Mouse (Mus musculus) heart, postnatal 0 days (tissue): ENCODE measurements around the gene Dennd1a. TPM values are rescaled to one million over a fixed set of nuclear protein-coding genes. Genes with fewer than 3 reads are reported as not detected.

Experiments used
- ATAC-seq: fragments of 200-750 bp; cut with Nextera tagmentation; 2 replicates; pipeline ENCODE4 v1.8.0; 2017; ENCODE audit warnings: low read depth, moderate number of reproducible peaks, moderate library complexity; ENCODE audit not compliant: insufficient read depth
- DNase-seq: peaks from one replicate; pipeline ENCODE4 v3.0.0-alpha.2; 2016; ENCODE audit warnings: low spot score
- H3K27ac ChIP-seq: fragments of 300-500 bp; sonication (generic); 2 replicates; pipeline ENCODE4 v1.5.1; 2014; ENCODE audit warnings: low read depth, mild to moderate bottlenecking
- H3K27me3 ChIP-seq: fragments of 300-500 bp; sonication (generic); 2 replicates; pipeline ENCODE4 v1.6.1; 2014; ENCODE audit warnings: low read length, mixed read lengths; ENCODE audit not compliant: control insufficient read depth, insufficient read depth
- H3K36me3 ChIP-seq: fragments of 300-500 bp; sonication (generic); replicated peaks from 2 replicates; pipeline ENCODE4 v1.6.1; 2014; ENCODE audit warnings: low read length, mixed read lengths; ENCODE audit not compliant: control insufficient read depth, insufficient read depth
- H3K4me1 ChIP-seq: fragments of 300-500 bp; sonication (generic); 2 replicates; pipeline ENCODE4 v1.6.1; 2014; ENCODE audit warnings: antibody characterized with exemption; ENCODE audit not compliant: control insufficient read depth, insufficient read depth
- H3K4me2 ChIP-seq: fragments of 300-500 bp; sonication (generic); 2 replicates; pipeline ENCODE4 v1.6.1; 2014; ENCODE audit warnings: low read depth, mild to moderate bottlenecking, low read length, moderate library complexity
- H3K4me3 ChIP-seq: fragments of 300-500 bp; sonication (generic); 2 replicates; pipeline ENCODE4 v1.5.1; 2014; ENCODE audit warnings: low read depth, low read length
- H3K9ac ChIP-seq: fragments of 300-500 bp; sonication (generic); replicated peaks from 2 replicates; pipeline ENCODE4 v1.6.1; 2014; ENCODE audit warnings: low read depth, low read length, mixed read lengths
- H3K9me3 ChIP-seq: fragments of 300-500 bp; sonication (generic); replicated peaks from 2 replicates; pipeline ENCODE4 v1.6.1; 2016; ENCODE audit warnings: low read length; ENCODE audit not compliant: control insufficient read depth
- CTCF ChIP-seq: IDR thresholded peaks from 2 replicates; pipeline ENCODE4 v1.5.1; 2016; ENCODE audit warnings: antibody characterized with exemption, control low read depth, low read depth
- EP300 ChIP-seq: IDR thresholded peaks from 2 replicates; pipeline ENCODE4 v1.6.1; 2016; ENCODE audit warnings: antibody characterized with exemption, low read depth
- WGBS: fragments of 180-500 bp; shearing (Covaris S2); extraction: QIAGEN DNeasy Blood & Tissue Kit; methylation state at CpG from one replicate; pipeline ENCODE4 v1.1.7; 2014; 5-methylcytosine and 5-hydroxymethylcytosine counted together
- polyA plus RNA-seq: library from polyadenylated mRNA; unstranded; fragments of >200 nt; fragmentation: Nextera tagmentation; extraction: Ambion mirVana; gene quantifications from 2 replicates; pipeline ENCODE4 v1.2.1, GENCODE M21; 2015
- total RNA-seq: library from RNA; depleted of rRNA; stranded (reverse); fragments of >200 nt; gene quantifications from 2 replicates; pipeline ENCODE4 v1.2.3, GENCODE M21; 2014; ENCODE audit warnings: low replicate concordance

The Dennd1a gene
- total and polyA plus RNA-seq, 2 experiments from 2014 or later: 5.7 to 15.8 TPM

DNA sequence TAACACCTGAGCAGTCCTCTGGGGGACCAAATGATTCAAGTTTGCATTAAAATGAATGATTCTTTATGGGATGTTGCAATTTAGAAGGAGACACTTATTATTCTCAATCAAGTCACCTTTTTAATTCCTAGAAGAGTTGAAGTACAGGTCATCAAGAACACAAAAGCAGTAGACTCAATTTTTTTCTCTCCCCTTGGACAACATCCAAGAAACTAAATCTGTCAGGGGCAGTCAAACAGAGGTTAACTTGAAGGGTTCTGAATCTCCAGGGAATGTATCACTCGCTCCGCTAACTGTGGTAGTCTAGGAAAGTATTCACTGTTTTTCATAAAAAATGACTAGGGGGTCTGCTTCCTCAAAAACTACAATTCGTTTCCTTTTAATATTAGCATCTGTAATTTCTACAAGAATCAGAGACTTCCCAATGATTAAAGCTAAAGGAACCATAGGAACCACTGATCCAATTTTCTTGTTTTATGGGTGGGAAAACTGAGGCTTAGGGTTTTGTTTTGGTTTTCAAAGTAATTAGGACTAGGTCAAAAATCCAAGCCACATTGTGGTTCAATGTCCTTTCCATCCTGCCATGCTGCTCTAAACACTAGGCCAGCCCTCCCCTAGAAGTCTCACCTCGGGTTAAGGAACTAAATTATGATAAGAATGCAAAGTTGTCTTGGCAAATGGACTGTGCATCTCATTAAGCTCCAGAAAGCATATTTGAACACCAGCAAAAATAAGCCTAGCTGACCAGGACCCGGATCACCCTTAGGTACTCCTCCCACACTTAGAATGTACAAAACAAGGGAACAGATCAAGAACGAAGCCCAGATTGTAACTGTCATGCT is 157.0 kb downstream of the Dennd1a start:
- Histone ChIP-seq H3K4me2 (no peak overlapping the region), H3K4me3 (no peak overlapping the region), H3K27ac (no peak overlapping the region), H3K36me3 (no peaks in the 10 kb centered on the region), H3K9me3 (no peaks in the 10 kb centered on the region), H3K27me3 (no peaks in the 10 kb centered on the region), H3K4me1 (peaks cover 26% of the 10 kb centered on the region), H3K9ac (no peak overlapping the region)
- TF ChIP-seq CTCF (no peak), EP300 (no peak)
- 47% methylated on average over 6 of the region's 6 CpGs for WGBS
- no peak for DNase-seq
- ATAC-seq: no peak

DNA sequence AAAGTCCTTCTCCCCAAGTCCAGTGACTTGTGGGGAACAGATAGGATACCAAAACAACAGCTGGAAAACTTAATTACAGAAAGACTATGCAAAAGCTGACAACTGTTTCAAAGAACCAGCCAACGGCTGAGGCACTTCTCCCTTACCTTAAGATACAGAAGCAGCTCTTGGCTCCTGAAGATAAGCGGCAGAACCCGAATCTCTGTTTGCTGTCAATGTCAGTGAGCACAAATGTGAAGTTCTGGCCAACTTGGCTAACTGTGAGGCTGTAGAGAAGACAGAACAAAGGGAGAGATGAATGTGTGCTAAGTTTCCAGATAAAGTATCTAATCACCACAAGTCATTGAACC is 160.8 kb downstream of the Dennd1a start:
- Histone ChIP-seq H3K4me2 (no peak overlapping the region), H3K27ac (no peak overlapping the region)
- 13% methylated on average over 3 of the region's 3 CpGs for WGBS

DNA sequence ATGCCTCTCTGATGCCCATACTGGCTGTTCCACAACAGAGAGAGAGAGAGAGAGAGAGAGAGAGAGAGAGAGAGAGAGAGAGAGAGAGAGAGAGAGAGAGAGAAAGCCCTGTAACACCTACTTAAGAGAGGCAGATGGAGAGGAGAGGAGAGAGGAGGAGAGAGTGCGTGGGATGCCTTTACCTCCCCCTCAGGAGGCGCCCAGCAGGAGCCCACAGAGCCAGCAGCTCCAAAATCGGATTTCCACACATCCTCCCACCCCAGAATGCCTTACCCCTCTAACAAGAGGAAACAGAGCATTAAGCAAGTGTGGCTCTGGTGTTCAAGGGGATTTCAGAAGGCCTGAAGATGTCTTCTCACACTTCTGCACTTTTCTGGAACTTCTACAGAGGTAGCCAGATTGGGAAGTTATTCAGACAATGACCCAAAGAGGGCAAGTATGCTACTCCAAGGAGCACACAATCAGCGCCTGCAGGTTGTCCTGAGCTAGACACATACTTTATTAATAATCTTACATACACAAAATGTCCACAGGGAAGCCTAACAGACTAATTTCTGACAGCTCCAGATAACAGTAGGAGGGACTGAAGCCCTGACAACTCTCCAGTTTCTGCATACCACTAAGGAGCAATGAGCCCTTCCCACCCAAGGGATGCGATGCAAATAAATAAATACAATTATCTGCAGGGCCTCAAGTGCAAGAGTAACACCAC is 161.4 kb downstream of the Dennd1a start:
- H3K4me2 ChIP-seq: no peak overlapping the region
- DNase-seq (no peak), ATAC-seq (no peak)
- 43% methylated on average over 5 of the region's 5 CpGs for WGBS
- H3K9ac ChIP-seq: no peak overlapping the region
- H3K27ac ChIP-seq: no peak overlapping the region
- H3K36me3 ChIP-seq: 0 out of 2 replicates have a peak, but pooled peaks cover 5% of the 10 kb centered on the region
- TF ChIP-seq CTCF (no peak), EP300 (no peak)
- H3K9me3 ChIP-seq: no peaks in the 10 kb centered on the region
- no peaks in the 10 kb centered on the region for H3K27me3 ChIP-seq
- H3K4me1 ChIP-seq: peaks cover 19% of the 10 kb centered on the region
- no peak overlapping the region for H3K4me3 ChIP-seq

More for the DNA sequence above, 160.8 kb downstream of the Dennd1a start:
- Histone ChIP-seq H3K9ac (no peak overlapping the region), H3K4me1 (peaks cover 19% of the 10 kb centered on the region), H3K9me3 (no peaks in the 10 kb centered on the region), H3K4me3 (no peak overlapping the region), H3K36me3 (0 out of 2 replicates have a peak, but pooled peaks cover 5% of the 10 kb centered on the region), H3K27me3 (no peaks in the 10 kb centered on the region)
- TF ChIP-seq CTCF: no peak
- TF ChIP-seq EP300: no peak
- DNase-seq: no peak
- no peak for ATAC-seq

DNA sequence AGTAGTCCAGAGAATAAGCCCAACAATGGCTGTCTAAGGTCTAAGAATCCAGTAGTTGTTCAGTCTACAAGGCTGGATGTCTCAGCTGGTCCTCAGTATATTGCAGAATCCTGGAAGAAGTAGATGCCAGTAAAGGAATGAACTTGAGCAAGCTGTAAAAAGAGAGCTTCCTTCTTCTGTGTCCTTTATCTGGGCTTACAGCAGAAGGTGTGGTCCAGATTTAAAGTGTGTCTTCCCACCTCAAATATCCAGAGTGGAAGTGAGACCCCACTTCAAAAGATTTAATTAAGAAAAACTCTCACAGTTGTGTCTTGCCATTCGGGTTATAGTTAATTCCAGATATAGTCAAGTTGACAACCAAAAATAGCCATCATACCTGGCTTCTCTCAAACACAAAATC is 162.5 kb downstream of the Dennd1a start:
- Histone ChIP-seq H3K9me3 (no peaks in the 10 kb centered on the region), H3K4me2 (no peak overlapping the region), H3K4me3 (no peak overlapping the region), H3K9ac (no peak overlapping the region), H3K27ac (no peak overlapping the region), H3K36me3 (0 out of 2 replicates have a peak, but pooled peaks cover 5% of the 10 kb centered on the region), H3K4me1 (peaks cover 10% of the 10 kb centered on the region), H3K27me3 (no peaks in the 10 kb centered on the region)
- WGBS: 82% methylated on average over 1 of the region's 1 CpGs
- no peak for ATAC-seq
- TF ChIP-seq EP300: no peak
- no peak for TF ChIP-seq CTCF
- DNase-seq: no peak

DNA sequence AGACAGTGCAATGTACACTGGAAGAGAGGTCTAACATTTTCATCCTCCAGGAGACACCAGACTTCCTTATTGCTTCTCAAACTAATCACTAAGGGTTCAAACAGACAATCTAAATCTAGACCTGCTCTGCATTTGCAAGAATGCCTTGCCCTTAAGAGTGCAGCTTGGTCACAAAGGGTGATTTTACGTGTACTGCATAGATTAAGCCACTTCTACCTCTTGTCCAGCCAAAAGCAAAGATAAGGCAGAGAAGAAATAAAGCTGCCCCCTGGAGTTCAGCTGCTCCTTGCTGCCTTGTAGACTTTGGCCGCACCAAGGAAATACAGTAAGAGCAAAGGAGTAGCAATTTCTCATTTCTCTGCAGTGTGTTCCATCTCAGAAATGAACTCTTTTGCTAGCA is 172.2 kb downstream of the Dennd1a start:
- Histone ChIP-seq H3K27me3 (no peaks in the 10 kb centered on the region), H3K9ac (no peak overlapping the region), H3K36me3 (no peaks in the 10 kb centered on the region), H3K4me3 (no peak overlapping the region), H3K4me2 (no peak overlapping the region), H3K4me1 (no peaks in the 10 kb centered on the region), H3K27ac (no peak overlapping the region), H3K9me3 (no peaks in the 10 kb centered on the region)
- no peak for TF ChIP-seq EP300
- TF ChIP-seq CTCF: no peak
- WGBS: 55% methylated on average over 2 of the region's 2 CpGs
- no peak for DNase-seq
- ATAC-seq: no peak
